Mouse (Mus musculus) right cerebral cortex, postnatal 25 days (tissue): ENCODE measurements around the gene Med8.
A peak's percentile ranks its signal among the peaks of the same experiment; 100 is the strongest.

ENCODE experiments used
- DNase-seq: peaks from one replicate; pipeline ENCODE4 v3.0.0; 2022

Med8 gene

GRCm38 (mm10) chr4:118416329-118416728 is 7.2 kb downstream of the Med8 start:
- no peak for DNase-seq

- no peak for DNase-seq
Observed at GRCm38 (mm10) chr4:118417112-118417797, 8.1 kb downstream of the Med8 start.

DNA sequence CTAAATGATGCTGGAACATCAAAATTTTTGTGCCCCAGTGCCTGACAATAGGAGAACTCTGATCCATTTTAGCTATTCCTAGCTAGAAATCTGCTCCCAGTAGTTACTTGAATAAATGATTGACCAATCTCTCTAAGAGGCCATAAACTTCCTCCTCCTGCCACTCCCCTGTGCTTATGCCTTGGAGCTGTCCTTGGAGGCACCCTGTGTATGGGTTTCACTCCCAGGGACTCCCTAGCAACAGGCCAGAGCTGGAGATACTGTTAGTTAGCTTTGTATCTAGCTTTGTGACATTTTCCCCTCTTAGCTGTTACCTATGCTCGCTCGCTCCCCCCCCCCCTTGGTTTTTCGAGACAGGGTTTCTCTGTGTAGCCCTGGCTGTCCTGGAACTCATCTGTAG is 12.2 kb downstream of the Med8 start:
- DNase-seq = no peak

DNA sequence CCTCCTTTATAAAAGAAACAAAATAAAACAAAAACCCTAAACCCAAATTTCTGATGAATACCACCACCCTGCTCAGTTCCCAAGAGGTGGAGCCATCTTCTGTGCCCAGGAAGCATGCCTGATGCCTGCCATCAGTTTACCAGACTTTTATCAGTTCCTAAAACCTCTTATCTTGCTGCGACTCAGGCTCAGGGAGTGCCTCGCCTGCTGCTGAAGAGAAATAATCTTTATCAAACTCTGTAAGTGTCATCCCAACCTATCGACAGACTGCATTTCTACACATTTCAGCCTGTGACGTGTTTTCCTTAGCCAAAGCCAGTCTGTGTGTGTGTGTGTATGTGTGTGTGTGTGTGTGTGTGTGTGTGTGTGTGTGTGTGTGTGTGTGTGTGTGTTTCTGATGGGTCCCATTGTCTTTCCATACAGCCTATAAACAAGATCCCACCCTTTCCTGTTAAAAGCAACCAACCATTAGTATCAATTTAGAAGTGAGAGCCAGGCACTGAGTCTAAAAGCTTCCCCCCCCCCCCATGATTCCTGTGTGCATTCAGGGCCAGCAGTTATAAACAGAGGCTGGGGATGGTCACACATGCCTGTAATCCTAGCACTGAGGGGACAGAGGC is 15.5 kb downstream of the Med8 start:
- no peak for DNase-seq

- no peak for DNase-seq
Observed at GRCm38 (mm10) chr4:118425374-118425773, 16.2 kb downstream of the Med8 start.

DNA sequence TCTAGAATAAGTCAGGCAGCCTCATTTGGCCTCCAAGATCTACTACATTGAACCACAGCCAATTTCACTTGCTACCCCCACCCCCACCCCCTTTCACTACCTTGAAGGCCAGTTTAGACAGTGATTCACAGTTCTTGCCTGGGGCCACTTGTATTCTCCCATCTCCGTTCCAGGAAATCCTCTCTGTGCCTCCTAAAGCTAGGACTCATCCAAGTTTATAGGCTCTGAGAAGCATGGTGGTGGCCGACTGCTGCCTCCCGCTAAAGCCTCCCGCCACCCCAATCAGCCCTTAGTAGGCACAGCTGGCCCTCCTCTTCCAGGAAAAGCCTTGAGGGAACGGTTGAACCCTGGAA is 18.3 kb downstream of the Med8 start:
- DNase-seq = no peak

DNA sequence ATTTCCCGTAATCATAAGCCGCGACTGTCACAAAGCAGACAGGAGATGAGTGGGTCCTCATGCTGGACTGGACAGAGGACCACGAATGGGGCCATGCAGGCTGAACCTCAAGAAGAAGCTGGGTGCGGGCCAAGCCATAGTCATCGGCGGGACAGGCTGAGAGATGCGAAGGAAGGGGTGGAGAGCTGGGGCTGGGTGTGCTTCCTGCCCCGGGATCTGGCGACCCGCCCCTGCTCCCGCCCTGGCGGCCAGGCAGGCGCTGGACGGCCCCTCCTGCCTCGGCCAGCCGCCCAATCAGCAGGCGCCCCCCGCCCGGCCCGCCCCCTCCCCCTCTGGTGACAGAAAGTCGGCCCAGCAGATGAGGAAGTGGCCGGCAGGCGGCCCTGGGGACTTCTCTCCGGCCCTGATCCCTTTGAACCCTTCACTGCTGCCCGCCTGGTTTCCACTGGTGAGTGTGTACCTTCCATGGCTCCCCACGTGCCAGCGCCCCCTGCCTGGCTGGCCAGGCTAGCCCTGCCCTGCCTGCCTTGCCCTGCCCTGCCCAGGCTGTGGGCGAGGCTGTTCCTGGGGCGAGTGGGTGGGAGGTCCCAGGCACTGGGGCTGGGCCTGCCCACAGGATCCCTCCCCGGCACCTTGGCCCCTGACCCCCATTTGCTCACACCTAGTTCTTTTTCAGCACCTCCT is 18.8 kb downstream of the Med8 start, which contains the start of gene Elovl1:
TSS of gene Elovl1 (plus strand) at position 326 of the 684 bp plus-strand sequence.
- peak; percentile 68 for DNase-seq

- no peak for DNase-seq
Observed at GRCm38 (mm10) chr4:118428531-118429214, 19.5 kb downstream of the Med8 start.

DNA sequence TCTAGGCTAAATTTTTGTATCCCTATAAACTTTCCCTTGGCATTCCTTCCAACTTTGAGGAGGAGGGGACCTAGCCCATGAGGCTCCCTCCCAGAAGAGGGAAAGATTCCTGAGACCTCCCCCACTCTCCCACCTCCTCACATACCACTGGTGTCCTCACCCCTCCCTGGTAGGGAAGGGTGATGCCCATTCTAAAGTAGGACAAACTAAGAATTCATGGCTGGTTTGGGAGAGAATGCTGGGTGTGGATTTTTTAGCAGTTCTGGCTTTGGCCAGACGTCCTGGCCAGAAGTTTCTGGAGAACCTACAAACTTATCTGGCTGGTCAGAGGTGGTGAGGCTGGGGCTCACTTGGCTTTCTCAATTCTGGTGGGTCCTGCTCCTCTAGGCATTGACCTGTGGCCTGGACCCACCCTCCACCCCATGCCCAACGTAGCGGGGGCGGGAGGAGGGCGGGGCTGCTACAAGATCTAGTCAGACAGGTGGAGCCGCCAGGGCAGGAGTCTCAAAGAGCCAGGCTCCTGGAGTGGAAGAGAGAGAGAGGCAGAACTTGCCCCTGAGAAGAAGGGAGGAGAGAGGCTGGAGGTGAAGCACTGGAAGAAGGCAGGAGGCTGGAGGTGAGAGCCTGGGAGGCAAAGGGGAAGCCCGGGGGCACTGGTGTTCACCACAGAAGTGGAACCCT is 20.2 kb downstream of the Med8 start:
- DNase-seq = no peak

DNA sequence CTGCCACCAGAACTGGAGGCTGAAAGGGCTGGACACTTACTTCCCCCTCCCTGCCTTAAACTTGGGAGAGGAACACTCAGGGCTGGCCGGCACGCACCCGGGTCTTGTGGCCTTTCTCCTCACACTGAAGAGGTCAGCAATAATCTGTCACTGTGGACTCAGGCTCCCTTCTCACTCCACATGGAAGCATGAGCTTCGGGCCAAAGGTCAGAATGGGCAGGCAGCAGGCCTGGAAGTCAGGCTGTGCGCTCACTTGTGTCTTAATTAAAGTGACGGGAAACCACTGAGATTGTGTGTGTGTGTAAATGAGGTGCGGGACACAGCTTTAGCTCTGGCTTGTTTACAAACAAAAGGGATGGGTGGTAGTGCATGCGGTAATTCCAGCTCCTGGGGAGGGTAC is 23.2 kb downstream of the Med8 start:
- DNase-seq = no peak

DNA sequence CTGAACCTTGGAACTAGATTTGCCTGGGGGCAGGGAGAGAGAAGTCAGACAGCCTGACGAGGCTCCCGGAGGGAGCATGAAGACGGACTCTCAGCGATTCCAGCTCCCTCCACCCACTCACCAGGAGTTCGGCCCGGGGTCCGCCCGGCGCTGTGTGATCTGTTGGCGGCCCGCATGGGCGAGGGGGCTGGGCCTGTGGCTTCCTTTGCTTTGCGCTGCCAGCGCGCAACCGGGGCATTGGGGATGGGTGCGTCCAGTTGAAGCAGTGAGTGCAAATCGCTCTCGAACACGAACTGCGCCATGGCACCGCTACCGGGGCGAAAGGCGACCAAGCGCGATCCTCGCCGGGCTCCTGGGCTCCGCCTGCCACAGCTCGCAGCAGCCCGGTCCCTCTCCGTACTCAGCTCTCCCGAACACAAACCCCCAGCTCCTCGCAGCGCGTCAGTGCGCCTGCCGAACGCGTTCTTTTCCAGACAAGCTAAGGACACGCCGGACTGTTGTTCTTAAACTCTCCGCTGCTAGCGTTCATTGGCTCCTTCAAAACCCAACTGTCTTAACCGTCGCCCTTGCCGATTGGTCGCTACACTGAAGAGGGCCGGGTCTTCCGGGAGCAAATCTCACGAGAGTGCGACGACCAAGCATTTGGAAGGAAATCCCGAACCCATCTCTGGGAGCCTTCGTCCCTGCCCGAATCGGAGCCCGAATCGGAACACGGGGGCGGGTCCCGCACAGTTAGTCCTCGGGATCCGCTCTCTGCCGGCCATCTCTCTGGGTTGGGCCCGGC is 27.9 kb downstream of the Med8 start, which contains the start of gene Cdc20:
TSS of gene Cdc20 (minus strand) at position 533 of the 784 bp plus-strand sequence.
- peak; percentile 87 for DNase-seq

DNA sequence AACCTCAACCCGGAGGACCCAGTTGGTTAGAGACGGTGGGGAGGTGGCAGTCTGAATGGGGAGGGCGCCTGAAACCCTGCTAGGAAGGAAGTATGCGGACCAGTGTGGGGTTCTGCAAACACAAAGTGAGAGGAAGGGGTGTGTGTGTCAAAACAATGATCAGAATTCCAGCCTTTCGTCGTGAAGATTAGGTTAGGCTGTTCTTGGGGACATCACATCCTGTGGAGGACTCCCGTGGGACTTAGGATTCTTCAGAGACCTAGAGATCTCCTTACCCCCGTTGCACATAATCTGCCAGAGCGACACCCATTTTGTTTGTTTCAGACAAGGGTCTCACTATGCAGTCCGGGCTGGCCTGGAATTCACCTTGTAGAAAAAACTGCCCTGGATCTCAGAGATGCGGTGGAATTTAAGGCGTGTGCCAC is 28.7 kb downstream of the Med8 start:
- no peak for DNase-seq

- no peak for DNase-seq
Observed at GRCm38 (mm10) chr4:118445088-118445487, 36.0 kb downstream of the Med8 start.

- DNase-seq = no peak
Observed at GRCm38 (mm10) chr4:118445781-118446414, 36.8 kb downstream of the Med8 start.

- no peak for DNase-seq
Observed at GRCm38 (mm10) chr4:118446415-118447153, 37.4 kb downstream of the Med8 start.

DNA sequence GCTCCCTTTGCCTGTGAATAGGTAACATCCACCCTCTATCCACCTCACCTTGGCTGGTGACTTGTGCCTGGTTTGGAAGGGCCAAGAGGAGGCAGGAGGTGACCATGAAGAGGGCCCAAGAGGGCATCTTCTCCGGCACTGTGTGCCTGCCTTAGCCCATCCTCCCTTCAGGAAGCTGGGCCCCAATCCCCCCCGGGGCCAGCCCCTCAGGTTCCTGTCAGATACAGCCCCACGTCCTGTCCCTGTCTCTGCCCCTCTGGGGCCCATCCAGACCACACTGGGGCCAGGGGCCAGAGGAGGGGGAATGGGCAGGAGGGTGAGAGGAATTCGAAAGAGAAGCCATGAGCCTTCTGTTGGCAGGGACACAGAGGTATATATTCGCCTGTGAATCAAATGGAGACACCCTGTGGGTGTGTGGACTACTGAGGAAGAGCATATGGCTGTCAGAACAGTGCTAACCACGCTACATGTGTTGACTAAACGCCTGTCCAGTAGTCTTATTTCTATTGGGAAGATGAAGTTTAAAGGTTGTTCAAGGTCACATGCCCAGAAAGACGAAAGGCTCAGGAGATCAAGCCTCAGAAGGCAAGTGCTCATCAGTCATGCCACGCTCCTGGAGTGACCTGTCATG is 48.3 kb downstream of the Med8 start, which contains the start of gene Mpl:
TSS of gene Mpl (minus strand) at position 169 of the 631 bp plus-strand sequence.
- no peak for DNase-seq

GRCm38 (mm10) chr4:118464956-118465355 is 55.8 kb downstream of the Med8 start:
- peak; percentile 15 for DNase-seq
